Mouse (Mus musculus): ENCODE data around the gene Ppp1r18.

Gene Ppp1r18

GRCm38 (mm10) chr17:35865481-35866280 lies at the start of gene Ppp1r18:
Ppp1r18 (plus strand) TSS chr17:35865593.
- DNase-seq (ENCODE audit: extremely low read depth, low read depth, low spot score): no peak

DNA sequence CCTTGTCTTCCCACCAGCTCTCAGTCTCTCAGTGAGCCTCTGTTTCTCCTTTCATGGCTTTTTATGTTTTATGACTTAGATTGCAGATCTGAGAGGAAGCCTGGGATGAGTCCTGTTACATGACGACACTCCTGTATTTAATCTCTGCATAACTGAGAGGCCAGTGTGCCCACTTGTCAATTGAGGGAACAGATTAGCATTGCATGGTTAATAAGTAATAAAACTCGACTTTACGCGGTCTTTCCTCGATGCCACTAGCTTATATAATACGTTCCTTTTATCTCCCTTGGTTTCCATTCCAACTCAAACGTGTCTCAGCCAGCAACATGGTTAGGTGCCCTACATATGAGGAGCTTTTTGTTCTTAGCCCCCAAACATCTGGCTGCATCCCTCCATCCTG lies 49.6 kb upstream of the Ppp1r18 start:
- no peak for DNase-seq (ENCODE audit: extremely low read depth, low read depth, low spot score)

DNA sequence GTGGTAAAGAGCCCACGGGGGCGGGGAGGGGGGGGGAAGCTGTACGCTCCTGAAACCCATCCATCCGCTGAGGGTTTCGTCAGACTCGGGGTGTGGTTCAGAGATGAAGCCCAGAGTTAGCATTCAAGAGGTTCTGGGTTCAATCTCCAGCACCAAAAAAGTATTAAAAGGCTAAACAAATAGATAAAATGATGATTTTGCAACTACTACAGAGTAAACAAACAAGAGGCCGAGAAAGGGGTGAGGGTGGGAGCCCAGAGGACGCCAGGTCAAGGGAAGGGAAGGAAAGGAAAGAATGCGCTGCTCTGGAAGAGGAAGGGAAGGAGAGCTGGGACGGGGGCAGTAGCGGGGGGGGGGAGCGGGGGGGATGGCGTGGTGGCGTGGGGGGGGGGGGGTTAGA lies 48.7 kb upstream of the Ppp1r18 start:
- no peak for DNase-seq (ENCODE audit: extremely low read depth, low read depth, low spot score)

DNA sequence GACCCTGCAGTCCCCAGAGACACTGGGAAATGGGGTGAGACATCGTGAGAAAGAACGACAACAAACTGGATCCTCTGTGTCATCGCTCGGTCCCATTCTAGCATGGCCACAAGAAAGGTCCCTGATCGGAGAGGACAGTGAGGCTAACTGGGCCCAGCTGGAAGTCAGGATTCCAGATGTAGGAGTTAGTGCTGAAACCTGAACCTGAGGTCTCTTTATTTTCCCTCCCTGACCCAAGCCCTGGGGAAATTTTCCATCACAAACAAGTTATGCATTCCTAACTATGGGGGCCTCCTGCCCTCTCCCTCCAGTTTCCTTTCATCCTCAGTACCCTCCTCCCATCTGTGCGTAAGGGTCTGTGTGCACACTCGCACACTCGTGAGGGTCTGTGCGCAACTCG lies 48.2 kb upstream of the Ppp1r18 start:
- DNase-seq (ENCODE audit: extremely low read depth, low read depth, low spot score): no peak

GRCm38 (mm10) chr17:35820111-35820510 lies 45.3 kb upstream of the Ppp1r18 start:
- no peak for DNase-seq (ENCODE audit: extremely low read depth, low read depth, low spot score)

DNA sequence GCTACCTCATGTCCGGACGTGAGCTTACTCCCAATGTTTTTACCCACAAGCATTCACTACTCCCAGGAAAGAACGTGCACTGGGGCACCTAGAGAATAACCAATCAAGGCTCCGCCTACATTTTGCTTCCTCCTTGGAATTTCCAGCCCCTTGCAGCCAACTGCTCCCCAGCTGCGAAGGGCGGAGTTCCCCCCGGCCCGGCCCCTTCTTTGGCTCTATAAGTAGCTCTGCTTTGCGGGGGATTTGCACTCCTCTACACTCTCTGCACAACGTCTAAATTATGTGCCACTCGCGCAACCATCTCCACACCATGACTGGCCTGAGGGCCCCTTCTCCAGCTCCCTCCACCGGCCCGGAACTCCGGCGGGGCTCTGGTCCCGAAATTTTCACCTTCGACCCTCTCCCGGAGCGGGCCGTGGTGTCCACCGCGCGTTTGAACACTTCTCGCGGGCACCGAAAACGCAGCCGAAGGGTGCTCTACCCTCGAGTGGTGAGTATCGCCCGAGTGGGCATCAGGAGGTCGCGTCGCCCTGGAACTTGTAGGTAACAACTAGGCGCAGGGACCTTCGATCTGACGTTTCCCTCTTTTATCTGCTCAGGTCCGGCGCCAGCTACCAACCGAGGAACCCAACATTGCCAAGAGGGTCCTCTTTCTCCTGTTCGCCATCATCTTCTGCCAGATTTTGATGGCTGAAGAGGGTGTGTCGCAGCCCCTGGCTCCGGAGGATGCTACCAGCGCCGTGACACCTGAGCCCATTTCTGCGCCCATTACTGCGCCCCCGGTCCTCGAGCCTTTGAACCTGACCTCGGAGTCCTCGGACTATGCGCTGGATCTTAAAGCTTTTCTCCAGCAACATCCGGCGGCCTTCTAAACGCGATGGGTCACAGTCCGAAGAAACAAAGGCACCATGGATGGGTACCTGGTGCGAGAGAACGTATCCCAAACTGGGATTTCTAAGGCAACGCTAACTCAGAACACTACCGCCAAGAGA lies 43.7 kb upstream of the Ppp1r18 start, which contains the start of gene Ier3:
Gene Ier3, plus strand, starts transcription at position 246 of the 992 bp plus-strand sequence.
- no peak for DNase-seq (ENCODE audit: extremely low read depth, low read depth, low spot score)

GRCm38 (mm10) chr17:35822564-35822963 lies 42.8 kb upstream of the Ppp1r18 start:
- no peak for DNase-seq (ENCODE audit: extremely low read depth, low read depth, low spot score)

DNA sequence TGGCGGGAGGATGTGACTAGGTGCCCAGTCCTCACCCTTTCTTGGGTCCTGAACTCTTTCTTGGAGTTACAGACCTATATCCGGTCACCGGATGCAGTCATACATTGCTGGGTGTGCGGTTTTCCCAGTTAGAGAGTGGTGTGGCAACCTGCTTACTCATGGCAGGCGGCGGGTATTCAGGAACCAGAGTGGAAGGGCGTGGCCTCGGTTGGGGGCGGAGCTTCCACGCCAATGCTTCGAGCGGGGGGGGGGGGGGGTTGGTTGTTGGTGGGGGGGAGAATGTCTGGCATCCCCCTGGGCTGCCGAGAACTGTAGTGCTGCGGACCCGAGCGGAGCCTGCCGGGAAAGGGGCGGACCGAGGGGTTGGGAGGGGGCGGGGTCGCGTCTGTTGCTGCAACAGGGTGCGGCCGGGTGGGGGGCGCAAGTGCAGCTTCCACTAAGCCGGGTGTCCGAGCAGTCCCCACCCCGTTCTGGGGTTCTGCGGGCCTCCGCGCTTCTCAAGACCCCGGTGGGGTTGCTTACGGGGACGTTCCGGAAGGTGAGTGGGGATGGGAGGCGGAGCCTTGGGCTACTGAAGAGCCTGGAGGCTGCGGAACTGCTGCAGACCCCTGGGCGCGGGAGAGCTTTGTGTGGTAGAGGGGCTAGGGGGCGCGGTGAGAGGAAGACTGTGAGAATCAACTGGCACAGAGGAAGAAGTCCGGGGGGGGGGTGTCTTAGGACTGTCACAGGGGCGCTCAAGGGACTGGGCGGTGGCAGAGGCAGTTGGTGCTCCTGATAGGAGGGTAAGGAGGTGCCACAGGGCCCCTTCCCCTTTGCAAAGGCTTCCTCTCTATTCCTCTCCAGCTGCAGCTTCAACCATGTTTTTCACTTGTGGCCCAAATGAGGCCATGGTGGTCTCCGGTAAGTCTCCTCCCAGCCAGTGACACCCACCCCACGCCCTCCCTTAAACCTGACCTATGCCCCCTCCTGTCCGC lies 42.1 kb upstream of the Ppp1r18 start, which contains the start of gene Flot1:
Gene Flot1, plus strand, starts transcription at position 267 of the 974 bp plus-strand sequence.
- DNase-seq (ENCODE audit: extremely low read depth, low read depth, low spot score): no peak

GRCm38 (mm10) chr17:35824402-35824801 lies 41.0 kb upstream of the Ppp1r18 start:
- no peak for DNase-seq (ENCODE audit: extremely low read depth, low read depth, low spot score)

DNA sequence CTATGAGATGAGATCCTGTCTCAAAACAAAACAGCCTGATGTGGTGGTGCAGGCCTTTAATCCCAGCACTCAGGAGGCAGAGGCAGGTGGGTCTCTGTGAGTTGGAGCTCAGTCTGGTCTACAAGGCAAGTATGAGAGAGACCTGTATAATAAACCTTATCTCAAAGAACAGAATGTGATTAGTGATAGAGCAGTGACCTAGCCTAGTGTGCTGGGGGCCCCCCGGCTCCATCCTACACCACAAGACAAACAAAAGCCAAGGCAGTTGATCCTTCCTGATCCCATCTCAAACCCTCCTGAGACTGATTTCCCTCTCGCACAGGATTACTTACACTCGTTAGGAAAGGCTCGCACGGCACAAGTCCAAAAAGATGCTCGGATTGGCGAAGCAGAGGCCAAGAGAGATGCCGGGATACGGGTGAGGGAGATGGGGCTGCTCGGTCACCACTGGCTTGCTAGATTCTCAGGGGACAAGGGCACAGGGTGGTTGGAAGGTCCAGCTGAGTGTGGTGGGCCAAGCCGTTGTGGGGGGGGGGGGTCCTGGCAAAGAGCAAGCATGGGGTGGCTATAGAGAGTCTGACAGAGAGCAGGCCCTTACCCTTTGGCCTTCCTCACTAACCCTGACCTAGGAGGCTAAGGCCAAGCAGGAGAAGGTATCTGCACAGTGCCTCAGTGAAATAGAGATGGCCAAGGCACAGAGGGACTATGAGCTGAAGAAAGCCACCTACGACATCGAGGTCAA lies 40.1 kb upstream of the Ppp1r18 start:
- no peak for DNase-seq (ENCODE audit: extremely low read depth, low read depth, low spot score)

- no peak for DNase-seq (ENCODE audit: extremely low read depth, low read depth, low spot score)
These were observed 35.7 kb upstream of the Ppp1r18 start for GRCm38 (mm10) chr17:35829737-35830136.

GRCm38 (mm10) chr17:35832400-35833238 lies 32.8 kb upstream of the Ppp1r18 start:
- no peak for DNase-seq (ENCODE audit: extremely low read depth, low read depth, low spot score)

GRCm38 (mm10) chr17:35833239-35833751 lies 32.1 kb upstream of the Ppp1r18 start:
- DNase-seq (ENCODE audit: extremely low read depth, low read depth, low spot score): no peak

- no peak for DNase-seq (ENCODE audit: extremely low read depth, low read depth, low spot score)
These were observed 31.5 kb upstream of the Ppp1r18 start for GRCm38 (mm10) chr17:35833894-35834293.

DNA sequence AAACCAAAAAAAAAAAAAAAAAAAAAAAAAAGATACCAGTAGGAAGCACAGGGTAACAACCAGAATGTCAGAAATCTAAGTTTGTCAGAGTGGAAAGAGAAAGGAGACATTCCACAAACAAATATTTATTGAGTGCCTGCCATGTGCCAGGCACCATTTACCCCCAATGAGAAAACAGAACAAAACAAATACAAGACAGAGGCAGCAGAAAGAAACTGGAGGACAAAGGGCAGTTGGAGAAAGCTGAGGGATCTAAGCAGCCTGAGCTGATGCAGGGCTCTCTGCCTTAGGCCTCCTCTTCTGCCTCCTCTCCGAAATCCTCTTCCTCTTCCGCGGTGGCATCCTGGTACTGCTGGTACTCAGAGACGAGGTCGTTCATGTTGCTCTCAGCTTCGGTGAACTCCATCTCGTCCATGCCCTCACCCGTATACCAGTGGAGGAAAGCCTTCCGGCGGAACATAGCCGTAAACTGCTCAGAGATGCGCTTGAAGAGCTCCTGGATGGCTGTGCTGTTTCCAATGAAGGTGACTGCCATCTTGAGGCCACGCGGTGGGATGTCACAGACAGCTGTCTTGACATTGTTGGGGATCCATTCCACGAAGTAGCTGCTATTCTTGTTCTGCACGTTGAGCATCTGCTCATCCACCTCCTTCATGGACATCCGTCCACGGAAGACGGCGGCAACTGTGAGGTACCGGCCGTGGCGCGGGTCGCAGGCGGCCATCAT lies 30.5 kb upstream of the Ppp1r18 start:
- DNase-seq (ENCODE audit: extremely low read depth, low read depth, low spot score): no peak

DNA sequence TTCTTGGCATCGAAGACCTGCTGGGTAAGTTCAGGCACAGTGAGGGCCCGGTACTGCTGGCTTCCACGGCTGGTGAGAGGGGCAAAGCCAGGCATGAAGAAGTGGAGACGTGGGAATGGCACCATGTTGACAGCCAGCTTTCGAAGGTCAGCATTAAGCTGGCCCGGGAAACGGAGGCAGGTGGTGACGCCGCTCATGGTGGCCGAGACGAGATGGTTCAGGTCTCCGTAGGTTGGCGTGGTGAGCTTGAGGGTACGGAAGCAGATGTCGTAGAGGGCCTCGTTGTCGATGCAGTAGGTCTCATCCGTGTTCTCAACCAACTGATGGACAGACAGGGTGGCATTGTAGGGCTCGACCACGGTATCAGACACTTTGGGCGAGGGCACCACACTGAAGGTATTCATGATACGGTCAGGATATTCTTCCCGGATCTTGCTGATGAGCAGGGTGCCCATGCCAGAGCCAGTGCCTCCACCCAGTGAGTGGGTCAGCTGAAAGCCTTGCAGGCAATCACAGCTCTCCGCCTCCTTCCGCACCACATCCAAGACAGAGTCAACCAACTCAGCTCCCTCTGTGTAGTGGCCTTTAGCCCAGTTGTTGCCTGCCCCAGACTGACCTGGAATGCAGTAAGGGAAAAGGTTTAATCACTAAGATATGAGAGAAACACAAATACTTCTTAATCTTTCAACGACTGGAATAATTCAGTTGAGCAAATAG lies 29.8 kb upstream of the Ppp1r18 start:
- DNase-seq (ENCODE audit: extremely low read depth, low read depth, low spot score): no peak

Measured in fat pad, adult 2 months (tissue).